Mouse (Mus musculus) heart, embryonic 14.5 days (tissue): ENCODE data around the gene Tia1. TPM values are rescaled to one million over a fixed set of nuclear protein-coding genes. Genes with fewer than 3 reads are reported as not detected.

Experiments used
- ATAC-seq: fragments of 200-750 bp; cut with Nextera tagmentation; 2 replicates; pipeline ENCODE4 v1.8.0; 2017; ENCODE audit warnings: low read depth, moderate TSS enrichment; ENCODE audit not compliant: insufficient number of reproducible peaks, insufficient read depth, low FRiP score
- H3K27ac ChIP-seq, 2 experiments: fragments of 200-500 bp in 1 of 2; fragments of 300-500 bp in 1 of 2; sonication (generic) in 1 of 2; replicated peaks in 1 of 2; 2 replicates each; pipeline ENCODE4 v1.5.1; 2012 to 2014; ENCODE audit warnings: low read depth in 2 of 2, low read length in 2 of 2, control low read depth in 1 of 2, mild to moderate bottlenecking in 1 of 2, mixed read lengths in 1 of 2; ENCODE audit not compliant: control insufficient read depth in 1 of 2, insufficient read depth in 1 of 2
- H3K27me3 ChIP-seq: fragments of 300-500 bp; sonication (generic); 2 replicates; pipeline ENCODE4 v1.6.1; 2014; ENCODE audit warnings: mild to moderate bottlenecking, low read length, control low read depth; ENCODE audit not compliant: control insufficient read depth, insufficient read depth
- H3K36me3 ChIP-seq: fragments of 300-500 bp; sonication (generic); 2 replicates; pipeline ENCODE4 v1.6.1; 2014; ENCODE audit warnings: mild to moderate bottlenecking, control low read depth, low read length, mixed read lengths; ENCODE audit not compliant: control insufficient read depth, insufficient read depth
- H3K4me1 ChIP-seq, 2 experiments: fragments of 200-500 bp in 1 of 2; fragments of 300-500 bp in 1 of 2; sonication (generic) in 1 of 2; 2 replicates each; pipeline ENCODE4 v1.6.1; 2012 to 2014; ENCODE audit warnings: low read length in 2 of 2, control low read depth in 1 of 2, mixed read lengths in 1 of 2; ENCODE audit not compliant: control insufficient read depth in 2 of 2, insufficient read depth in 2 of 2
- H3K4me2 ChIP-seq: fragments of 300-500 bp; sonication (generic); 2 replicates; pipeline ENCODE4 v1.6.1; 2014; ENCODE audit warnings: mild to moderate bottlenecking, low read length
- H3K4me3 ChIP-seq, 2 experiments: fragments of 200-500 bp in 1 of 2; fragments of 300-500 bp in 1 of 2; sonication (generic) in 1 of 2; 2 replicates each; pipeline ENCODE4 v1.5.1; 2012 to 2014; ENCODE audit warnings: low read length in 2 of 2, mild to moderate bottlenecking in 2 of 2, control low read depth in 1 of 2, low read depth in 1 of 2, moderate library complexity in 1 of 2; ENCODE audit not compliant: control insufficient read depth in 1 of 2, insufficient read depth in 1 of 2
- H3K9ac ChIP-seq: fragments of 300-500 bp; sonication (generic); 2 replicates; pipeline ENCODE4 v1.6.1; 2014; ENCODE audit warnings: mild to moderate bottlenecking, low read length
- H3K9me3 ChIP-seq: fragments of 300-500 bp; sonication (generic); 2 replicates; pipeline ENCODE4 v1.6.1; 2016; ENCODE audit warnings: low read length, control low read depth; ENCODE audit not compliant: control insufficient read depth
- WGBS: fragments of 180-500 bp; shearing (Covaris S2); extraction: QIAGEN DNeasy Blood & Tissue Kit; methylation state at CpG from one replicate; pipeline ENCODE4 v1.1.7; 2014; 5-methylcytosine and 5-hydroxymethylcytosine counted together
- polyA plus RNA-seq: library from polyadenylated mRNA; unstranded; fragments of >200 nt; fragmentation: Nextera tagmentation; extraction: Ambion mirVana; gene quantifications from 2 replicates; pipeline ENCODE4 v1.2.1, GENCODE M21; 2014

Gene Tia1
- polyA plus RNA-seq, 1 experiment from 2014 or later = 133 TPM

DNA sequence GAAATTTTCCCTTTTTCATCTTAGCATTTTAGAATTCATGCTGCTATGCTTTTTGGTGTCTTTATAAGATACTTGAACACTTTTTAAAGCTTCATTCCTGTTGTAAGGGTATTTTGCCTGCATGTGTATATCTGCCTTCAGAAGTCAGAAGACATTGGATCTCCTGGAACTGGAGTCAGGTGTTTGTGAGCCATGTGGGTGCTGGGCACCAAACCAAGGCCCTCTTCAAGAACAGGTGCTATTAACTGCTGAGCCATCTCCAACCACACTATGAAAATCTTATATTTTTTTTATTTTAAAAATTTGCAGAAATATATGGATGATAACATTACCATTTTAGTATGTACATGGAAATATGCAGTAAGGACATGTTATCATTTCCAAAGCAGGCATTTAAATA is 2.3 kb downstream of the Tia1 start:
- peaks cover 2 to 18% of the 10 kb centered on the region in 2 experiments; a peak in 3 of 4 replicates for H3K4me1 ChIP-seq
- no peak overlapping the region for H3K27ac ChIP-seq
- H3K9me3 ChIP-seq = no peaks in the 10 kb centered on the region
- no peak overlapping the region for H3K9ac ChIP-seq
- H3K4me2 ChIP-seq = peak overlapping the region; percentile 78
- no peak for ATAC-seq
- H3K27me3 ChIP-seq = no peaks in the 10 kb centered on the region
- H3K36me3 ChIP-seq = peaks cover 15% of the 10 kb centered on the region
- peak overlapping the region in 1 of 2 experiments; percentile 91; a peak in 1 of 4 replicates for H3K4me3 ChIP-seq

DNA sequence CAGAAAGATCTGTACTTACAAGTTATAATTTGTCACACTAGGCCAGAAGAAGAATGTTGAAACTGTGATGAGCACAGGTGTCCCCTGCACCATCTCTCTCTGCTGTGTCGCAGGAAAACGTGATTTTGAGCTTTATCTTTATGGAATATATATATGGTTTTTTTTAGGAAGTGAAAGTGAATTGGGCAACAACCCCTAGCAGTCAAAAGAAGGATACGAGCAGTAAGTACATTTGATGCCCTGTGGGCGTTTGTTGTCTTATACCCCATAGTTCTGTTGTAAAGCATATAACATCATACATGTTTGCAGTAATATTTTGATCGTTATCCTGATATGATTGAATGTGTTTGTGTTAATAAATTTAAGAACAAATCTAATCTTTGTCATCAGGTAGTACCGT is 14.7 kb downstream of the Tia1 start:
- 92% methylated on average over 6 of the region's 6 CpGs for WGBS
- Histone ChIP-seq H3K27me3 (no peaks in the 10 kb centered on the region), H3K4me1 (no peaks in the 10 kb centered on the region), H3K4me3 (no peak overlapping the region), H3K4me2 (no peak overlapping the region), H3K27ac (no peak overlapping the region), H3K9ac (no peak overlapping the region), H3K9me3 (no peaks in the 10 kb centered on the region), H3K36me3 (peaks cover 86% of the 10 kb centered on the region)
- no peak for ATAC-seq

DNA sequence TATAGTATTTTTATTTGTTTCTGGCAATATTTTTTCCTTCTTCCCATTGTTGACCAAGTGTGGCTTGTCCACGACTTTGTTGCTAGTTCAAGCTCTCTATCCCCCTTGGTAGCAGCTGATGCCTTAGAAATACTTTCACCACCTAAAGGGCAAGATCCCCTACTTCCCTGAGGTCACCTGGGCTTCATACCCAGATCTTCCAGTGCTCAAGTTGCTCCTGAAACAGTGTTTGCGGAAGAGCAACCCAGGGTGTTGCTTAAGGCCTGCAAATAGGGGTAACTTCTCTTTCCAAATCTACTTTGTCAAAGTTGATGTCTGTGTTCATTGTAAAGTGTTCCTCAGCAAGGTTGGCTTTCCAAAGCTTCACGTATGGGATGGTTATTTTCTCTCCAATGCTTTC is 15.2 kb downstream of the Tia1 start:
- Histone ChIP-seq H3K9me3 (no peaks in the 10 kb centered on the region), H3K9ac (no peak overlapping the region), H3K36me3 (peaks cover 86% of the 10 kb centered on the region), H3K27me3 (no peaks in the 10 kb centered on the region), H3K4me3 (no peak overlapping the region), H3K27ac (no peak overlapping the region), H3K4me1 (no peaks in the 10 kb centered on the region), H3K4me2 (no peak overlapping the region)
- no peak for ATAC-seq
- WGBS = 85% methylated on average over 3 of the region's 3 CpGs

DNA sequence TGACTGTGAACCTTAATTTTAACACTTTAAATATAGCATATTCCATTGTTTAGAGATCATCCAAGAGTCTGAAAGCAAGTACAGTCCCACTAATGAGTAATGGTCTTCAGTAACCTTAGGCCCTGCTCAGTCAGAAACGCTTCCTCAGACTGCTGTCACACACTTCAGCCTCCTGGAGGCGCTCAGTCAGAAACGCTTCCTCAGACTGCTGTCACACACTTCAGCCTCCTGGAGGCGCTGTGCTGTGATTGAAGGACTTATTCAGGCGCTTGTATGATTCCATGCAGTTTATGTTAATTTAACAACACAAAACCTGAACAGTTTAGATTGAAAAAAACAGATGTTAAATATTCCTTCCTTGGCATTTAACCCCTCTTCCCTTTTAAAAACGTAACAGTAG is 16.5 kb downstream of the Tia1 start:
- no peak for ATAC-seq

DNA sequence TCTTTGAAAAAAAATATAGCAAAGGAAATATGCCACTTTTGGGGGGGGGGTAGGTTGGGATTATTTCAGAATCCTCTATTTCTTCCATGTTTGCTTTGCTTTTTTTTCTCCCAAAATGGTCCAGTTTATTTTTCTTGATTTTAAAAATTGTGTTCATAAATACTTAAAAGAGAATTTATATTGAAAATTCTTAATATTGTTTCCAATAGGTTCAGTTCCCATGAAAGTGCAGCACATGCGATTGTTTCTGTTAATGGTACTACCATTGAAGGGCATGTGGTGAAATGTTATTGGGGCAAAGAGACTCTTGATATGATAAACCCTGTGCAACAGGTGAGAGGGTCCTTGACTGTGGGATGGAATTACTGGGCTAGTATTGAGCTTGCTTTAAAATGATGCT is 22.3 kb downstream of the Tia1 start, which contains the start of gene Gm44790:
Gm44790 (plus strand) TSS at position 301 of the 400 bp plus-strand sequence.
- no peaks in the 10 kb centered on the region for H3K4me1 ChIP-seq
- H3K9ac ChIP-seq = no peak within 1 kb of the TSS
- peaks cover 90% of the 10 kb centered on the region for H3K36me3 ChIP-seq
- WGBS = 89% methylated on average over 1 of the region's 1 CpGs
- no peaks in the 10 kb centered on the region for H3K27me3 ChIP-seq
- no peaks in the 10 kb centered on the region for H3K9me3 ChIP-seq
- no peak within 1 kb of the TSS for H3K4me3 ChIP-seq
- H3K4me2 ChIP-seq = no peak within 1 kb of the TSS
- no peak within 1 kb of the TSS for H3K27ac ChIP-seq
- ATAC-seq = no peak

More for the DNA sequence above, 16.5 kb downstream of the Tia1 start:
- no peaks in the 10 kb centered on the region for H3K4me1 ChIP-seq
- 76% methylated on average over 6 of the region's 6 CpGs for WGBS
- no peak overlapping the region for H3K27ac ChIP-seq
- H3K4me3 ChIP-seq = no peak overlapping the region
- peaks cover 89% of the 10 kb centered on the region for H3K36me3 ChIP-seq
- no peaks in the 10 kb centered on the region for H3K9me3 ChIP-seq
- no peak overlapping the region for H3K9ac ChIP-seq
- no peak overlapping the region for H3K4me2 ChIP-seq
- no peaks in the 10 kb centered on the region for H3K27me3 ChIP-seq

DNA sequence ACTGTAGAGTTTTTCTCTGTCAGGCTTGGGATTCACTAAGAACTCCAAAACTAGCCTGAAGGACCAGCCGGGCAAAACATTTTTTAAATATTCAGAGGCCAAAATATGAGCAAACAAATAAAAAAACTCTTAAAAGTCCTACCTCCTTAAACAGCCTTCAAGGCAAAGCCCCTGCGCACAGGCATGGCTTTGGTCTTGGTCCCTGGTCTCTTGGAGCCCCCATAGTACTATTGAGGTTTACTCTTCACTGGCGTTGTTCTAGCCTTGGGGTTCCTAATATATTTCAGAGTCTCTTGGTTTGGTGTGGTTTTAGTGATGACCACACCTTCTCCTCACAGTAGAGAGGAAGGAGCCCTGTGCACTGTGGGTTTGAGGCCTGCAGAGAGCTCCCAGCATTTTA is 27.5 kb downstream of the Tia1 start:
- no peak for ATAC-seq
- Histone ChIP-seq H3K4me3 (no peak overlapping the region), H3K27ac (no peak overlapping the region), H3K4me2 (no peak overlapping the region), H3K4me1 (no peaks in the 10 kb centered on the region), H3K27me3 (no peaks in the 10 kb centered on the region), H3K9me3 (no peaks in the 10 kb centered on the region), H3K9ac (no peak overlapping the region), H3K36me3 (peaks cover 96% of the 10 kb centered on the region)
- 98% methylated on average over 3 of the region's 3 CpGs for WGBS

DNA sequence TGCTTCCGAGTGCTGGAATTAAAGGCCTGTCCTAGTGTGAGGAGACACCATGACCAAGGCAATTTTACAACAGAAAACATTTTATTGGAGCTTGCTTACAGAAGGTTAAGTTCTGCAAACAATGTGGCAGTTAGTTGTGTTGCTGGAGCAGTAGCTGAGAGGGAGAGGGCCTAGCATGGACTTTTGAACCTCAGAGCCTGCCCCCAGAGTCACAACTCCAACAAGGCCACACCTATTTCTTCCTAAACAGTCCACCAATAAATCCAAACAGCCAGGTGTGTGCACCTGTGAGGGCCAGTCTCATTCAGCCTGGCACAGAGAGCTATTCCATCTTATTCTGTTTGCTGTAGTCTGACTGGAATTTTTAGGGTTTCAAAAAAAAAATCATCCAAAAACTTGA is 29.7 kb downstream of the Tia1 start:
- Histone ChIP-seq H3K4me1 (no peaks in the 10 kb centered on the region; a peak in 1 of 4 replicates), H3K9ac (no peak overlapping the region), H3K27ac (no peak overlapping the region), H3K4me2 (no peak overlapping the region), H3K9me3 (no peaks in the 10 kb centered on the region), H3K4me3 (no peak overlapping the region), H3K36me3 (peaks cover 79% of the 10 kb centered on the region), H3K27me3 (no peaks in the 10 kb centered on the region)
- ATAC-seq = no peak
- 93% methylated on average over 1 of the region's 1 CpGs for WGBS

DNA sequence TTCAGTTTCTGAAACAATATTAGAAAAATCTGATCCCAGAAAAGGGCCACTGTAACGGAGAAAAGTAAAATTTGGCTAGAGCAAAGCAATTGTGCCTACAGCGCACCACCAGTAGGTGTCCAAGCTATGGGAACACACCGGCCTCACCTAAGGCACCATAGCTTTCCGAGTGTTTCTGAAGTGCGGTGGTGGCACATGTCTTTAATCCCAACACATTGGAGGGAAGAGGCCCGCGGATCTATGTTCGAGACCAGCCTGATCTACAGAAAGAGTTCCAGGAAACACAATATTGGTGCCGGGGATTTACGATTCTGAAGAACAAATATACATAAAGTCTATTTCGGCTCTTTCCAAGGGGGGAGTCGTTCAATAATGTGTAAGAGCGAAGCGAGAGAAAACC is 33.7 kb downstream of the Tia1 start:
- ATAC-seq = peak; percentile 60; the same call in 1 of the 2 replicates
- 3% methylated on average over 14 of the region's 14 CpGs for WGBS
- H3K4me1 ChIP-seq = peaks cover 0 to 10% of the 10 kb centered on the region in 2 experiments; a peak in 1 of 4 replicates
- H3K4me3 ChIP-seq = peak overlapping the region; percentile 76 to 87
- H3K4me2 ChIP-seq = peak overlapping the region; percentile 79
- no peaks in the 10 kb centered on the region for H3K27me3 ChIP-seq
- H3K36me3 ChIP-seq = peaks cover 49% of the 10 kb centered on the region
- H3K27ac ChIP-seq = peak overlapping the region; percentile 79 to 95
- H3K9ac ChIP-seq = peak overlapping the region; percentile 91
- no peaks in the 10 kb centered on the region for H3K9me3 ChIP-seq
